Mouse (Mus musculus) C2C12 (cell line): ENCODE results near the gene Arhgef19.

Experiments used
- CEBPB ChIP-seq: IDR thresholded peaks from one replicate; pipeline ENCODE4 v1.6.1; 2011; ENCODE audit warnings: low read depth, mild to moderate bottlenecking, control low read depth, moderate library complexity
- CTCF ChIP-seq: IDR thresholded peaks from one replicate; pipeline ENCODE4 v1.5.1; 2011; ENCODE audit not compliant: control insufficient read depth, insufficient read depth, insufficient read length
- MAX ChIP-seq: IDR thresholded peaks from one replicate; pipeline ENCODE4 v1.6.1; 2011; ENCODE audit warnings: mild to moderate bottlenecking, control low read depth
- MYOD1 ChIP-seq: IDR thresholded peaks from one replicate; pipeline ENCODE4 v1.6.1; 2011; ENCODE audit warnings: low read depth; ENCODE audit not compliant: control insufficient read depth, insufficient read length
- MYOG ChIP-seq: IDR thresholded peaks from one replicate; pipeline ENCODE4 v1.6.1; 2011; ENCODE audit not compliant: control insufficient read depth, insufficient read length; ENCODE audit errors: extremely low read depth
- USF1 ChIP-seq: IDR thresholded peaks from one replicate; pipeline ENCODE4 v1.6.1; 2011; ENCODE audit warnings: low read depth, mild to moderate bottlenecking, control low read depth, moderate library complexity

DNA sequence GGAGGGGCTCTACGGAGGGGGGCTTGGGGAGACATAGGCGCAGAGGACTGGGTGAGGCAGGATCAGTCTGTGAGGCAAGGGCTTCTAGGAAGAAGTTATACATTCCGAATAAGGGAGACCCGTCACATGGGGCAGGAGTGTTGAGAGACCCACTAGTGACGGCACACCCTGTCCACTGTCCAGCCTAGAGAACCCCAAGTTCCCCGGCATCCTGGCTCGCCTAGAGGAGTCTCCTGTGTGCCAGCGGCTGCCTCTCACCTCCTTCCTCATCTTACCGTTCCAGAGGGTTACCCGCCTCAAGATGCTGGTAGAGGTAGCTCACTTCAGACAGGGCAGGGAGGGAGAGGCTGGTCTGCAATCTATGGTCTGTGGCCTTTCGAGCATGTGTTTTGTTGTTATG is 10.1 kb downstream of the Arhgef19 start:
- TF ChIP-seq CTCF (no peak), USF1 (no peak), MYOG (no peak), MAX (no peak), MYOD1 (no peak), CEBPB (no peak)
